Mouse (Mus musculus): ENCODE measurements around the gene Lhpp.

Gene Lhpp

DNA sequence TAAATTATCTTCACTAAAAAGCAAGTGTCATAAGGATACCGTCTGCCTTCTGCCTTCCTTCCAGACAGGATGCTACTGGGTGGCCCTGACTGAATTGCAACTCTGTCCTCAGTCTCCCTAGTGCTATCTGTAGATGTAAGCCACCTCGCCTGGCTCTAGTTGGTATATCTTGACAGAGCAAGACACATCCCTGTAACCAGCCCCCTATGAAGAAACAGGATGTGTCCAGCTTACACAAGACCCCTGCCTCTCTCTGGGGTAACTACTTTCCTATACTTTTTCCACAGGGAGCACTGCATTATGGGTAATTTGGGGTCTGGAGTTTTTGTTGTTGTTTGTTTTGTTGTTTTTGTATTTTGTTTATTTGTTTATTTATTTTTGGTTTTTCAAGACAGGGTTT, 65.5 kb downstream of the Lhpp start:
- ATAC-seq (ENCODE audit: insufficient number of reproducible peaks, low FRiP score, low TSS enrichment): no peak

DNA sequence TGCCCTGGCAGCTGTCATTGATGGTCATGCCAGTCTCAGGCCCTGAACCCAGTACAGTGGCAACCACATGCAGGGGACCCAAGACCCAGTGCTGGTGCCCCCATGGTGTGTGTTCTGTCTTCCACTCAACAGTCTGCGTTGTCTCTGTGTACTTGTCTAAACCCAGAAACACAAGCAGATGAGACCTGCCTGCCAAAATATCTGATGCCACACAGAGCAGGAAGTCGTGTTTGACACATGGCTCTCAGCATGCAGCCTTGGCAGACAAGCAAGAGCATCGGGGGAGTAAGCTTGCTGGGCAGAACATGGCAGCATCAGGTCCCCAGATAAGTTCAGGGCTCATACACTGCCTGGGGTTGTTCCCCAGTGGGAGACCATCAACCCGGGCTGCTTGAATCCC, 68.7 kb downstream of the Lhpp start:
- ATAC-seq (ENCODE audit: insufficient number of reproducible peaks, low FRiP score, low TSS enrichment): peak; percentile 62; the same call in 1 of the 2 replicates

DNA sequence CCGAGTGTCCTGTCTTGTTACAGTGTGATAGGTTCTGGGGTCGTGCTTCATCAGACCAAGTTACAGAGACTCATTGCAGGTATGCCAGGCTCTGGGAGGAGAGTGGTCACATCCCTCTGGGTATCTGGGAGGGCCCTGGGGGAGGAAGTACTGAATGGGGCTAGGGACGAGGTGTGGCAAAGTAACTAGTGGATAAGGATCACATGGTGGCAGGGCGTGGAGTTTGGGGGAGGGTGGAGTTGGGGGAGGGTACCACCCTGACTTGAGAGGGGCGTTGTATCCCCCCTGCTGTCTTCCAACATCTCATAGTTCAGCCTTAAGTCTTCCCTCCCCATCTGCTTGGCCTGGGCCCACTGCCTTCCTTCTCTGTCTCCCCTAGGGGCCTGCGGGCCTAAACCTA, 69.1 kb downstream of the Lhpp start:
- ATAC-seq (ENCODE audit: insufficient number of reproducible peaks, low FRiP score, low TSS enrichment): no peak

DNA sequence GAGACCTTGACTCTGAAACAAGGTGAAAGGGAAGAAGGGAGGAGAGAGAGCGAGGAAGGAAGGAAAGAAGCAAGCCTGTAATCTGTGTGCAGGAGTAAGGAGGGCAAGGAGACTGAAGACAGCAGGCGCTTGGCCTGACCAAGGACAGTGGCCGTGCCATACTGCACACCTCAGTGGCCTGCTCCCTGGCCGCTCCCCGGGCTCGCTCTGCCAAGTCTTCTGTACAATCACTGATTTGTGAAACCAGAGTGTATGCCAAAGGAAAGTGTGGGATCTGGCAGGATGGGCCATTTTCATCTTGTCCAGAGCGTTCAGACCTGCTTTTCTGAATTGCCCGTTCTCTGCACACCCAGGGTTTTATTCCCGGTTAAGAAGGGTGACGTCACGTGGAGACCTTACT, 70.9 kb downstream of the Lhpp start:
- ATAC-seq (ENCODE audit: insufficient number of reproducible peaks, low FRiP score, low TSS enrichment): peak; percentile 76

DNA sequence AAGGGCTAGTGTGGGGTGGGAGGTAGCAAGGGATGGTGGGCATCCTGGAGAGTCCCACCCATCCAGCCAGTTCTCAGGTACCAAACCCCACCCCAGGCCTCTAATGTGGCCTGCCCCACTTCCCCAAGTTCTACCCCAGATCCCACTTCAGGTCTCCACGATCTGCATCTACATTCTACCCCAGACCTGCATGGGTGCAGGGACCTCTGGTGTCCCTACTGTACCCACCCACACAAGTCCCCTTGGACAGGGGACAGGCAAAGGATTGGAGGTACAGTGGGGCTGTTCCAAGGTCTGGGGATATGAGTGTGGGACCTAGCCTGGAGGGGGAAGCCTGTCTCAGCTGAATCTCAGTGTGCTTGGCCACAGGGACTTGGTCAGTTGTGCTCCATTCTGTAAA, 71.4 kb downstream of the Lhpp start:
- ATAC-seq (ENCODE audit: insufficient number of reproducible peaks, low FRiP score, low TSS enrichment): no peak

DNA sequence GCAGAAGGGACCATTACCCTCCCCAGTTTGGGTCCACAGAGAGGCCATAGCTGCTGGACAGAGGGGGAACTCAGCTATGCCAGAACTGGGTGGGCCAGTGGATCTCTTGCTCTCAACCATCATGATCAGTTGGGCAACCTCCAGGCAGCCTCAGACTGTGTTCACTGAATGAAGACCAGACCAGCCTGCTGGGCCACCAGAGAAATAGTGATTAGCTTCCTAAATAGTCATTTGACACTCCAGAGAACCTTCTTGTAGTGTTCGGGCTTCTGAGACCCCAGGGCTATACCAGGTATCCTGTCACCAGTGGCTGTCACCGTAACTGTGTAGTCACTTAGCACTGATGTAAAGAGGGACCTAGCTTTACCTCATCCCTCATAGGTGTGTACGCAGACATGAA, 71.9 kb downstream of the Lhpp start:
- no peak for ATAC-seq (ENCODE audit: insufficient number of reproducible peaks, low FRiP score, low TSS enrichment)

DNA sequence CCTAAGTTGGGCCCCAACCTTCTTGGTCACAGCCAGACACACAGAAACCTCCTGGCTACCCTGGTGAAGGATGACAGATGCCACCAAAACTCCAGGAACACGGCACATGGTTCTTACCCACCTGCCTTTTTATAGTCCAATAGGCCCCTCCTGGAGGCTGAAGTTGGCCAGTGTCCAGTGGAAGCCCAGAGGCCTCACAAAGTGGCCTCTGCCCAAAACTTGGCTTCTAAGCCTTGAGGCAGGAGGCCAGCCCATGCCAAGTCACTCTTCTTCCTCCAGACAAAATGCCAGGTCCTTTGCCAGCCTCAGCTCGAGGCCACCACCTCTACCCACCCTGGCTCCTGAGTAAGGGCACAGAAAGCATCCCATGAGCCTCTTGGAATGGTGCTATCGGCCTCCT, 72.5 kb downstream of the Lhpp start:
- no peak for ATAC-seq (ENCODE audit: insufficient number of reproducible peaks, low FRiP score, low TSS enrichment)

DNA sequence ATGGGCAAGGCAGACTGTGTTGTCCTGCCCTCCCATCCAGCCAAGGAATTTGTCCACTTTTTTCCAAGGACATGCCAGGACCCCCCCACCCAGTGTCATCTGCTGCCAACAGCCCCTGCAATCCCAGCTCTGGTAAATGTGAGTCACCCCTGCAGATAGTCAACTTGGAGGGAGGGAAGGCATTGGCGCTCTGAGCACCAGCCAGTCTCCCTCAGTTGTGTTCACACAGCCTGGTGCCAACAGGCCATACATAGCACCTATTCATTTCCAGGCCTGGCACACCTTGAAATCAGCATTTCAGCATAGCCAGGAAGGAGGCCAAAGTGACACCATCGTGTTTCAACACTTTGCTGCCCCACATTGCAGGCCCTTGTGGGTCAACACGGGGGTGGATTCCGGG, 73.5 kb downstream of the Lhpp start:
- ATAC-seq (ENCODE audit: insufficient number of reproducible peaks, low FRiP score, low TSS enrichment): no peak

DNA sequence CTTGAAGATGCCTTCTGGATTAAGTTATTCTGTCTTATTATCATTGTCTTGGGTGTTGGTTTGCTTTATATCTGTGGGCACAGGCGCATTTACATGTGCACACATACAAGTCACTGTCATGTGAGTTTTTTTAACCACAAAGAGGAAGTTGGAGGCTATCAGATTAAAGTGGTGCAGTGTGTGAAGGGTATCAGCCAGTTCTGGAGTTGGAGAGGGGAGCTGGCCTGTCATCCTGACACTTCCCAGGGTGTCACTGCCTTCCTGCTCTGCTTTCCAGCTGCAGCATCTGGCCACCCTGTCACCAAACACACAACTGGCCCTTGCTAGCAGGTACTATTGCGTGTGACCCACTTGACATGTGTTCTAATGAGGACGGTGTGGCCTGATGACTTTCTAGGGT, 76.1 kb downstream of the Lhpp start:
- no peak for ATAC-seq (ENCODE audit: insufficient number of reproducible peaks, low FRiP score, low TSS enrichment)

DNA sequence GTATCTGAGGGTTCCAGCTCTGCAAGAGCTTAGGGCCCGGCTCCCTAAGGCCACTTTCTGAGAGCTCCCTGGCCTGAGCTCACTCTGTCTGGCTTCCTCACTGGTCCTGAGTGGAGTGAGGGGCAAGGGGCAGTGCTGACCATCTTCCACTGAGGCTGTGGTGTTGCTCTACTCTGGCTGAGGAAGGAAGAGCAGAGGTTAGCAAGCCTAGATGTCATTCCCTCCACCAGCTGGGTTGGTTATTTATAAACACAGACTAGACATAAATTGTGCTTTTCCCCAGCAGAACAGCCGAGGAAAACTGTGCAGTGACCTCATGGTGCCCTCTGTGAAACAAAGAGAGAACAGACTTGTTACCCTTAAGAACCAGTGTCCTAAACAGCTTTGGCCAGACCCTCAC, 77.5 kb downstream of the Lhpp start:
- ATAC-seq (ENCODE audit: insufficient number of reproducible peaks, low FRiP score, low TSS enrichment): no peak

DNA sequence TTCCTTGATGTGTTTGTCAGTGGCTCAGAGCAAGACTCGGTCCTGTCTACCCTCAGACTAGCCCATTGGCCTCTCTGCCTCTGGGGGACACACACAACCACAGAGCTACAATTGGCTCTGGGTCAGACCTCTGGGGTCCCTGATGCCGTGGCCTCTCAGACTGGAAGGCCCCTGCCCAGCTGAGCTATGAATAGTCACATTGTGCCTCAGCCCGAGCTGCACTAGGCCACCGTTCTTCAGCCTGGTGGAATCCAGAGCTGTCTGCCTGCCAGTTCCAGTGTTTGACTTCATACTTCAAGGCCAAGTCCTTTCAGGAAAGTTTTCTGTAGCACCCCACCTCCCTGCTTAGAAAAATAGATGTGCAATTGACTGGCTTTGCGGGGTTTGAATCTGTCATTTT, 78.3 kb downstream of the Lhpp start:
- no peak for ATAC-seq (ENCODE audit: insufficient number of reproducible peaks, low FRiP score, low TSS enrichment)

DNA sequence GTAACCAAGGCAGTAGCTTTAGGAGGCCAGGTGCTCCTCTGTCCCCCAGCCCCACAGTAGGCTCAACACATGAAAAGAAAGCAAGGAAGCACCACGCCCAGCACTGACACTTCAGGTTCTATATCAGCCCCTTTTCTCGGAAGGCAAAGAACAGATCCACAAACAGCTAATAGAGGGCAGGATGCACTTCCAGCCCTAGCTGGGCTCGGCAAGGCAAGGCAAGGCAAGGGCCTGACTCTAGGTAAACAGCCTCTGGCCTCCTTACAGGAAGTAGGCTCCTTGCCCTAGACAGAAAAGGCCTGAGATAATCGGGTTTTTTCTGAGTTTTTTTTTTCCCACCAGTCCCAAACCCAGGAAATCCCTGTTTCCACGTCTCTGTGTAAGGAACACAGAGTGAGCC, 79.3 kb downstream of the Lhpp start:
- no peak for ATAC-seq (ENCODE audit: insufficient number of reproducible peaks, low FRiP score, low TSS enrichment)

DNA sequence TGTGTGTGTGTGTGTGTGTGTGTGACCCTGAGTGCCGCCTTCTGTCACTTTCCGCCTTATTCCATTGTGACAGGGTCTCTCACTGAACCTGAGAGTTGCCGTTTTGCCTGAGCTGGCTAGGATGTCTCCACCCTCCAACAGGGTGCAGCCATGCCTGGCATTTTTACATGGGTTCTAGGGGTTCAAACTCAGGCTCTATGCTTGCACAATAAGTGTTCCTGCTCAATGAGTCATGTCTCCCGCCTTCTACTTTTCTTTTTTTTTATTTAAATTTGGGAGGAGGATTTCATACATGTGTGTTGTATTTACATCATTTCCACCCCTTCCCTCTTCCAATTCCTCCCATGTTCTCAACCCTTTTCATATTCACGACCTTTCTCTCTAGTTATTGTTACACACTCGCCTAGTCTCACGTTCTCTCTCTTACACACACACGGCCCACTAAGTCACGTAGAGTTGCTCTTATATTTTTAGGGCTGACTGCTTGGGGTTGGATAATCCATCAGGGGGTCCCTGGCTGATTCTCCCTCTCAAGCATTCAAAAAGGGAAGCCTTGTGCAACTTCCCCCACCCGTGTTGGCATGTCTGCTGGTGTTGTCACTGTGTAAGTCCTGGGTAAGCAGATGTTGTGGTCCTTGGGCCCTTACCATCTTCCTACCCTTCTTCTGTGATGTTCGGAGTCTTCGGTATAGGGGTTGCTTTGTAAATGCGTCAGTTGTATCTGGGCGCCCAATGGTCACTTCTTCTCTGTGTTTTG, 80.5 kb downstream of the Lhpp start:
- ATAC-seq (ENCODE audit: insufficient number of reproducible peaks, low FRiP score, low TSS enrichment): no peak

DNA sequence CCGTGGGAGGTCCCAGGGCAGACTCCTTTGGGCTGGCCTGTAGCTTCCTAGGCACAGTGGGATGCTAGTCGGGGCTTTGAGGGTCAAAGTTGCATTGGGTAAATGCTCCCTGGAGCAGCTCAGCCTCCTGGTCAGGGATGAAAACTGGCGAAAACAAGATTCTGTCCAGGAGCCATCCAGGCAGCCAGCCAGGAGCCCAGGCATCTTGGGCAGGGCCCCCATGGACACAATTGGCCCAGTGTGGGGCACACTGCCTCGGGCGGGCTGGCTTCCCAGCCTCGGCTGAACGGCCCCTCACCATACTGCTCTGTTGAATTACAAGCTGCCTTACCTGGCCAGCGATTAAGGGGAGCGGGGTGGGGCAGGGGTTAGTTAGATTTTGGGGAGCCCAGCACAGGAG, 82.3 kb downstream of the Lhpp start:
- no peak for ATAC-seq (ENCODE audit: insufficient number of reproducible peaks, low FRiP score, low TSS enrichment)

DNA sequence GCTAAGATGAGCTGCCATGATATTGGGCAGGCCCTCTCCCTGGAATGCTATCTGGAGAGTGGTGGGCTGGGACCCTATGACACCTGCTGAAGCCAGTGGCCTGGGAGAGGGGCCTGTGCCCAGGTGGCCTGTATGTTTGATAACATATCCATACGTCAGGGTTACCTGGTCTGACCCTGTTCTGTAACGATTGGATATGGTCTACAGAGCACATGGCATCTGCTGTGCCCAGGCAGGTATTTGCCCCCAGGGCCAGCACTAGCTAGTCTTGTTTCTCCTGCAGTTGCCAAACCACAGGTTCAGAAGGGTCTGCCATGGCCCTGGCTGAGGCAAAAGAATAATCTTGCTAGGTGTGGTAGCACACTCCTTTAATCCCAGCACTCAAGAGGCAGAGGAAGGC, 83.1 kb downstream of the Lhpp start:
- no peak for ATAC-seq (ENCODE audit: insufficient number of reproducible peaks, low FRiP score, low TSS enrichment)

DNA sequence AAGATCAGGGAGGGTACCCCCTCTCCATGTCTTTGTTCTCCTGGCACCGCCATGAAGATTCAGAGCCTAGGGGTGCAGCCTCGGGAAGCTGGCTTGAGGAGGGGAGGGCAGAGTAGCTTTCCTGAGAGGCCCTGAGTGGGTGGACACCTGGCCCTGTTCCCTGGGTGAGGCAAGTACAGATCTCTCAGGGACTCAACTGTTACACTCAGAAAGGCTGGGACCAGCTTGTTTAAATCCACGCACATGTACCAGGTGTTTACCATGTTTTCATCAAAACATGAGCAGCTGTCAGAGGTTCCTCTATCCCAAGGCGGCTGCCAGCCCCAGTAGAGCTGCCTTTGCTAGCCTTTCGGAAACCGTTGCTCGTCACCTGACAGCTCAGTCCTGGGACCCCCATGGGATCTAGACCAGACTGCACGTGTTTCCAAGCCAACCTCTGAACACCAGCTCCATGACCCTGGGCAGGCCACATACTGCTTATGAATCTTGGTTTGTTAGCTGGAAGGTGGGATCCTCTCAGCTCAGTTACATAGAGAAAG, 86.9 kb downstream of the Lhpp start:
- no peak for ATAC-seq (ENCODE audit: insufficient number of reproducible peaks, low FRiP score, low TSS enrichment)

DNA sequence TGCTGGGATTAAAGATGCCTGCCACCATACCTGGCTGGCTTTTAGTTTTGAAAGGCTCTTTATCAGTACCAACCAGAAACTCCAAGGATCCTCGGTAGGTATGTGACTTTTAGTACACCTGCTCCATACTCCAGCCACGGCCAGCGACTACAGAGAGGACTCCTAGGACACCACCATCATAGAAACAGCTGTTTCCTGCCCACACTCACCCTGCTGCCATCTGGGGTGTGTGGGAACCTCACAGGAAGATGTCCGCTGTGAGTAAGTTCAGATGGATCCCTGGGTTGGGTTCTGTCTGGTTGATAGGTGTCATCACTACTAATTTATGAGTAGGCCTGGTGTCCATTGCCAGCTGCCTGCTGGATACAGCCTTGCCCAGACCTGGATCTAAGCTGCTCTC, 88.3 kb downstream of the Lhpp start:
- no peak for ATAC-seq (ENCODE audit: insufficient number of reproducible peaks, low FRiP score, low TSS enrichment)

DNA sequence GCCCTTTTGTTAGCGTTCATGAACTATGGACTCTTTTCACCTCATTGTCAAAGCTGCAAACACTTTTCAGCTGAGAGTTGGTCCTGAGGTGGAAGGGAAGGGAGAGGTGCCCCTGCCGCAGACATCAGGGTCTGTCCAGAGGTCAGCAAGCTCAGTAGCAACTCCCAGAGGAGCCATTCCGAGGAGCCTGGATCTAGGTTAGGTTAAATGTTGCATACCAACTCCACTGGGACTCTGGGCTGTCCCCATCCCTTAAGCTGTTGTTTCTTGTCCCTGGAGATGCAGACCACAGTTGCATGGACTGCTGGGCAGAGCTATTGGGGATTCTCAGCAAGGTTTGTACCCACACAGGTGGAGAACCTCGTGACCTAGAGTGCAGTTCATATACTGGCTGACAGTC, 88.7 kb downstream of the Lhpp start:
- no peak for ATAC-seq (ENCODE audit: insufficient number of reproducible peaks, low FRiP score, low TSS enrichment)

DNA sequence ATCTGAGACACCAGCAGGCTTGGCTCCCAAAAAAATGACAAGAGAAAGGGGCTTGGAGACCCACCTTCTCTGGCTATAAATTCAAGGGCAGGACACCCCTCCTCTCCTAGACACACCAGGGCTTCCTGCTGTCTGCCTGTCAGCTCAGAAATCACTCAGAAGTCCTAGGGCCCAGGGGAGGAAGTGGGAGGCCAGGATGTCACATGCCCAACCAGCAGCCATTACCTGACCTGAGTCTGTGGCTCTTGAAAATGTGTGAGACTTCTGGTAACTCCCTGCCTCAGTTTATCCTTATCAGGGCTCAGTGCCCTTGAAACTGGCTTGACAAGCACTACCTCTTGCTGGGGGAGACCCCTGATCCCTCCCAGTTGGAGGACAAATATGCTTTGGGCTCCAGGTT, 89.2 kb downstream of the Lhpp start:
- no peak for ATAC-seq (ENCODE audit: insufficient number of reproducible peaks, low FRiP score, low TSS enrichment)

DNA sequence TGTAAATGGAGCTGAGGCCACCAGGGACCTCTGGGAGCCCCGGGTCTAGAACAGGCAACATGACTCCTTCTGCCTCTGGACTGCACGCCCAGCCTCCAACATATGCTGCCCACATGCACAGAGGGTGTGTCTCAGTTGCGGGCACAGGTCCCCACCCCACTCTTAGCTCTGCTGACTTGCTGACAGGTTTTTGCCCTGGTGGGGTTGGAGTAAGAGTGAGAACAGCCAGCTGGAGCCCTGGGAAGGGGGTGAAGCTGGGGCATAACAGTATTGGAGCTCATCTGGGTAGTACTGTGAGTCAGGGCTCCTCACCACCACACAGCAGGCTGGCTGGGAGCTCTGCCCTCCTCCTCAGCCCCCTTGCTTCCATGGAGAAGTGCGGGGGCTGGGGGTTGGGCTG, 89.7 kb downstream of the Lhpp start:
- ATAC-seq (ENCODE audit: insufficient number of reproducible peaks, low FRiP score, low TSS enrichment): no peak

DNA sequence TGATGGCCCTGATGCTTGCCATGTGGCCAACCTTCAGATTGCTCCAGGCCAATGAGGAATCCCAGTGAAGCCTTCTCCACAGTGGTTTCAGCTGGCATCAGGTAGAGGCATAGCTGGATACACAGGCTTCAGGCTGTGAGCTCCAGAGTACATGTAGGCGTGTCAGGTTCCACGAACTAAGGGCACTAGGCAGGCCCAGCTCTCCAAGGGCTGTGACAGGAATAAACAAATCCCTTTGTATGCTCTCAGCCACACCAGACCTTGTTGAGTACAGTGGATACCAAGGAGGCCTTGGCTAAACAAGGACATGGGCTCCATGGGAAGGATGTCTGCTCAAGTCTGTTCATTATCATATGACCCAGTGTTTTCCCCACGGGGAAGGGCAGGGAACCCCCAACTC, 91.0 kb downstream of the Lhpp start:
- ATAC-seq (ENCODE audit: insufficient number of reproducible peaks, low FRiP score, low TSS enrichment): no peak

DNA sequence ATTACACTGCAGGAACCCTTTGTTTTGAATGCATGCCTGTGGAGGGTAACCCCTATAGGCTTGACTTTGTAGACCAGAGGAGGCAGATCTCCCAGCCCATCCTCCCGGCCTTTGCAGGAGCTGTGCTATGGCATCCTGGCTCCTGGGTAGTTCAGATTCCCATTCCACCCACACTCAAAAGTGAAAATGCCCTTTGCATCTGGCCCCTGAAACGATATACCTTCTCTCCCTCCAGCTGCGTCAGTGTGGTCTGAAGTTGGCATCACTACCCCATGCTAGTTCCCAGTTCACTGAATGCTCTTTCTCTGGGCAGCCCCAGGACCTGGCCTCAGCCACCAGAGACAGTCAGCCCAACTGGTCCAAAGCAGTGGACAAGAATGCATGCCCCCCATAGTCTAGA, 91.6 kb downstream of the Lhpp start:
- ATAC-seq (ENCODE audit: insufficient number of reproducible peaks, low FRiP score, low TSS enrichment): no peak
